Mouse (Mus musculus): ENCODE data around the gene Gm28035. TPM values are rescaled to one million over a fixed set of nuclear protein-coding genes. Genes with fewer than 3 reads are reported as not detected.

Gene Gm28035
- total and polyA plus RNA-seq, 2 experiments from 2014 or later: 0.16 to 4.2 TPM

DNA sequence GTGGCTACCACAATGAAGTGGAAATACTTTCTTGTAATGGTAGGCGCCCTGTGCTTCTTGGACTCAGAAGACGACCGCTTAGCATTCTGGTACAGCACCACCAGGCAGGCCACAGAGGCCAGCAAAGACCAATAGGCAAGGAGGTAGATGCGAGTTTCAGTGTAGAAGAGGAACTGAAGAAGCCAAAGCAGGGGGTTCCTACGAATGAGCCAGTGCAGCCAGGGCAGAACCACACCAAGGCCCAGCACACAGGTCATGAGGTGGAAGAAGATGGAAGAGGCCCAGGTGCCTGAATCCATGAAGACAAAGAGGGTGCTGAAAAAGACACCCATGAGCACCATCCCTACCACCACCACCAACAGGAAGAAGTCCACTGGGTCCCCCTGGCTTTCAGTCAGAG is 44.6 kb downstream of the Gm28035 start:
- 91% methylated on average over 5 of the region's 5 CpGs for WGBS
- Histone ChIP-seq H3K4me2 (ENCODE audit: low read depth) (peak overlapping the region; percentile 90), H3K27me3 (ENCODE audit: insufficient read depth, low read length) (no peaks in the 10 kb centered on the region), H3K9me3 (ENCODE audit: low read length) (no peaks in the 10 kb centered on the region), H3K9ac (no peak overlapping the region), H3K27ac (ENCODE audit: low read depth, low read length) (no peak overlapping the region), H3K36me3 (ENCODE audit: insufficient read depth) (peaks cover 6% of the 10 kb centered on the region; the same call in 1 of the 2 replicates), H3K4me3 (ENCODE audit: low read depth, low read length) (peak overlapping the region; percentile 86), H3K4me1 (ENCODE audit: insufficient read depth) (peaks cover 12% of the 10 kb centered on the region)
- no peak for ATAC-seq
- DNase-seq: no peak
- no peak for TF ChIP-seq CTCF (IDR thresholded peaks at IDR 0.05; ENCODE audit: low read depth)

DNA sequence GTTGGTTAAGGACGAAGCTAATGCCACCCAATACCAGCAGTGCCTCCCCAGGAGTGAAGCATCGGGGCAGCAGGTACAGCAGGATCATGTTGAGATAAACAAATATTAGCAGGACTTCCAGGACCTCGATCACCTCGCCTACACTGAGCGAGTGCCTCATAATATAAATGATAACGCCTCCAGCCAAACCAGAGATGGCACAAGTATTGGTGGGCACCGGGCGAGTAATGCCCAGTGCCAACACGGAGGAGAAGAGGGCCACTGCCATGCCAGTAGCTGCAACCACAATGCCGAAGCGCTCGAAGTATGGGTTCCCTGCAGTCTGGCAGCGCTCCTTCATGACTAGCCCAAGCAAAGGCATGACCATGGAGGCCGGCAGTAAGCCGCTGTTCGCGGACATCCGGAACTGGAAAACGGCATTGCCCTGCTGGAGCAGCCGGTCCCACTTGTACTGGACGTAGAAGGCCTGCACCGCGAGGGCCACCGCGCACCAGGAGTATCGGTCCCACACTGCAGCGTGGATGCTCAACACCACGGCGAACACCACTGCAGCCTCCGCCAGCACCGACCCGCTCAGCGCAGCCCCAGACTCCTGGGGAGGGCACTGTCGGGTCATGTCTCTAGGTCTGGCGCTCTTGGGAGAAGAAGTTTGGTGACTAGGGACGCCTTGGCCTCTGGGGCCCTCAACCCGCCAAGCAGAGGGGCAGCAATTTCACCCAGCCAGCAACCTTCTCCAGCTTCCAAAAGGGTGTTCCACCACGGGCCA is 45.2 kb downstream of the Gm28035 start:
- no peaks in the 10 kb centered on the region for H3K27me3 ChIP-seq (ENCODE audit: insufficient read depth, low read length)
- peak; percentile 63 for ATAC-seq
- WGBS: 16% methylated on average over 38 of the region's 38 CpGs
- no peak overlapping the region; the same call in 1 of the 2 replicates for H3K27ac ChIP-seq (ENCODE audit: low read depth, low read length)
- H3K4me3 ChIP-seq (ENCODE audit: low read depth, low read length): peak overlapping the region; percentile 86
- no peak for TF ChIP-seq CTCF (IDR thresholded peaks at IDR 0.05; ENCODE audit: low read depth)
- H3K9me3 ChIP-seq (ENCODE audit: low read length): no peaks in the 10 kb centered on the region
- no peak for DNase-seq
- peaks cover 6% of the 10 kb centered on the region; the same call in 1 of the 2 replicates for H3K36me3 ChIP-seq (ENCODE audit: insufficient read depth)
- peak overlapping the region; percentile 81 for H3K9ac ChIP-seq
- peaks cover 12% of the 10 kb centered on the region for H3K4me1 ChIP-seq (ENCODE audit: insufficient read depth)
- peak overlapping the region; percentile 90 for H3K4me2 ChIP-seq (ENCODE audit: low read depth)

DNA sequence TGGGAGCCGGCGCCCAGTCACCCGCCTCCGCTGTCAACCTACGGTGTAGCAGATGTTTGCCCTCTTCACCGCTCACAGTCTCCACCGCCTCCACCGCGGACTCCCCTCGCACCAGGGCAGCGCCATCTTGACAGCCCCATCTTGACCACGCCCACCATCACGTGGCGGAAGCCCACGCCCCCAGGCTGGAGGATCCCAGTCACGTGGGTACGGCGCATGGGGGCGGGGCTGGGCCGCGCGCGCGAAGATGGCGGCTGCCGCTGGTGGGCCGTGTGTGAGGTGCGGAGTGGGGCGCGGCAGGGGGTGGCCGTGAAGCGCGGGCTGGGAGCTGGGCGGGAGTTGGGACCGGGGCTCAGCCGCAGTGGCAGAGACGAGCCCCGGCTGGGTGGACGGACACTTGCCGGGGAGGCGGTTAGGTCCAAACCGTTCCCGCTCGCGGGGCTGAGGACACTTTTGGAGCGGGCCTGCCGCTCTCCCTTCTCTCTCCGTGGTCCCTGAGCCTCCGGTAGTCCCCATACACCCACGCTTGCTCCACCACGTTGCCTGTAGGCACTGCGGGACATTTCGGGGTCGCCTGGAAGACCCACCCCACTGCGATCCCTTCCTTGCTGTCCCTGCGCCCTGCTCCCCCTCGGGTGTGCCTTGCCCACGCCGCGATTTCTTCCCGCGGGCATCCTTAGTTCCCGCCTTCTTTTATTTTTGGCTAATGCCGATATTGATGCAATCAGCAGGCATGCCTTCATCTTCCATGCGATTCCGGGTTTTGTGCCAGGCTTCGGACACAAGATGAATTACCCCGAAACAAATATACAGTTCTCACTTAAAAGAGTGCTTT is 46.0 kb downstream of the Gm28035 start, which contains the start of the genes Dolk and Nup188:
TSS of gene Dolk (minus strand) at position 143 of the 835 bp plus-strand sequence.
TSS of gene Nup188 (plus strand) at position 206 of the 835 bp plus-strand sequence.
- 2% methylated on average over 61 of the region's 68 CpGs for WGBS
- DNase-seq: peak; percentile 97

DNA sequence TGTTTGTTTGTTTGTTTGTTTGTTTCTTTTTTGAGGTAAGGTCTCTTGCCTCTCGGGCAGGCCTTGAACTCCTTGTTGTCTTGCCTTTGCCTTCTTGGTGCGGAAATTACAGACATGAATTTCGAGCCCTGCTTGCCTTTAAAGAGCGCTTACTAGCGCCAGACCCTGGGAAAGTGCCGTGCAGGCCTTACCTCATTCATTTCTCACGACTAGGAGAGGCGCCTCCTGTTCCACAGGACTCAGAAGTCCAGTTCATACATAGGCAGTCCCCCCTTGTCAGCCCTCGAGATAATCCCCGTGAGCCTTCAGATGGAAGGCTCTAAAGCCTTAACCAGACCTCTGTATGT is 46.6 kb downstream of the Gm28035 start:
- TF ChIP-seq CTCF (IDR thresholded peaks at IDR 0.05; ENCODE audit: low read depth): peak; percentile 21; the same call in 1 of the 2 replicates
- H3K9ac ChIP-seq: peak overlapping the region; percentile 81
- peak overlapping the region; percentile 57 for H3K4me2 ChIP-seq (ENCODE audit: low read depth)
- H3K4me1 ChIP-seq (ENCODE audit: insufficient read depth): peaks cover 12% of the 10 kb centered on the region
- ATAC-seq: no peak
- DNase-seq: peak; percentile 58
- H3K36me3 ChIP-seq (ENCODE audit: insufficient read depth): peaks cover 6% of the 10 kb centered on the region; the same call in 1 of the 2 replicates
- H3K27ac ChIP-seq (ENCODE audit: low read depth, low read length): peak overlapping the region; percentile 66; the same call in 1 of the 2 replicates
- 1% methylated on average over 10 of the region's 10 CpGs for WGBS
- no peaks in the 10 kb centered on the region for H3K9me3 ChIP-seq (ENCODE audit: low read length)
- peak overlapping the region; percentile 86 for H3K4me3 ChIP-seq (ENCODE audit: low read depth, low read length)
- H3K27me3 ChIP-seq (ENCODE audit: insufficient read depth, low read length): no peaks in the 10 kb centered on the region

More for the DNA sequence above, 46.0 kb downstream of the Gm28035 start, which contains the start of the genes Dolk and Nup188:
- Histone ChIP-seq H3K36me3 (ENCODE audit: insufficient read depth) (peaks cover 6% of the 10 kb centered on the region; the same call in 1 of the 2 replicates), H3K9ac (peak within 1 kb of the TSS; percentile 81), H3K27ac (ENCODE audit: low read depth, low read length) (peak within 1 kb of the TSS; percentile 66), H3K4me3 (ENCODE audit: low read depth, low read length) (peak within 1 kb of the TSS; percentile 86), H3K4me2 (ENCODE audit: low read depth) (peak within 1 kb of the TSS; percentile 90), H3K27me3 (ENCODE audit: insufficient read depth, low read length) (no peaks in the 10 kb centered on the region), H3K4me1 (ENCODE audit: insufficient read depth) (peaks cover 12% of the 10 kb centered on the region), H3K9me3 (ENCODE audit: low read length) (no peaks in the 10 kb centered on the region)
- ATAC-seq: peak; percentile 98
- no peak for TF ChIP-seq CTCF (IDR thresholded peaks at IDR 0.05; ENCODE audit: low read depth)

DNA sequence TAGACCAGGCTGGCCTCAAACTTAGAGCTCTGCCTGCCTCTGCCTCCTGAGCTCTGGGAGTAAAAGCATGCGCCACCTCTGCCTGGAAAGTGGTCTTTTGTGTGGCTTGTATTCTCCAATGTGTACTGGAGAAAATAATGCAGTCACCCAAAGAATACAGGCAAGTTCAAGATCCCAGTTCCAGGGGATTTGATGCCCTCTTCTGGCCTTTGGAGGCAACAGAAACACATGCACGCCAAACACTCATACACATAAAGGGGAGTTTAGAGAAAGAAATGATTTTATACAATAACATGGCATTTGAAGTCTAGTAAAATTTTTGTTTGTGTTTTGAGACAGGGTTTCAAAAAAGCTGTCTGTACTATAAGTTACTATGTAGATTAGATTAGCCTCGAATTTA is 59.2 kb downstream of the Gm28035 start:
- 73% methylated on average over 3 of the region's 3 CpGs for WGBS
- ATAC-seq (no peak), DNase-seq (no peak)
- H3K9ac ChIP-seq: no peak overlapping the region
- no peak overlapping the region for H3K27ac ChIP-seq (ENCODE audit: low read depth, low read length)
- no peak overlapping the region for H3K4me3 ChIP-seq (ENCODE audit: low read depth, low read length)
- H3K36me3 ChIP-seq (ENCODE audit: insufficient read depth): peaks cover 55% of the 10 kb centered on the region
- no peaks in the 10 kb centered on the region for H3K9me3 ChIP-seq (ENCODE audit: low read length)
- H3K27me3 ChIP-seq (ENCODE audit: insufficient read depth, low read length): no peaks in the 10 kb centered on the region
- no peak overlapping the region for H3K4me2 ChIP-seq (ENCODE audit: low read depth)
- TF ChIP-seq CTCF (IDR thresholded peaks at IDR 0.05; ENCODE audit: low read depth): no peak
- no peaks in the 10 kb centered on the region for H3K4me1 ChIP-seq (ENCODE audit: insufficient read depth)

DNA sequence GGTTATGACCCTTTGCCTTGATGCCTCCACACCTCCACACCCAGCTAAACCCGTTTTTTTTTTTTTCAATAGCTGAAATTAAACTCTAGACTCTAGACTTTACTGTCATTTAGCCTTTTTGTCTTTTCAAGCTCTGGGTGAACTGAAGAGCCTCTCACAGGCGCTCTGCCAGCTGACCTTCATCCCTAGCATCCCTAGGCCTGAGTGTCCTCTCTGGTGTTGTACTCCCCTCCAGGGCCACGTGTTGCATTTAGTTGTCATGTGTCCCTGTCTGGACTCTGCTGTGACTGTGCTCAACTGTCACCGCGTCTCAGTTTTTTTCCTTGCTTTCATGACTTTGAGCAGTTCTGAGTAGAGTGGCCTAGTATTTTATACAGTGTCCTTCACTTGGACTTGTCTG is 59.6 kb downstream of the Gm28035 start:
- 93% methylated on average over 5 of the region's 5 CpGs for WGBS
- H3K9me3 ChIP-seq (ENCODE audit: low read length): no peaks in the 10 kb centered on the region
- TF ChIP-seq CTCF (IDR thresholded peaks at IDR 0.05; ENCODE audit: low read depth): no peak
- no peaks in the 10 kb centered on the region for H3K27me3 ChIP-seq (ENCODE audit: insufficient read depth, low read length)
- no peak overlapping the region for H3K4me2 ChIP-seq (ENCODE audit: low read depth)
- no peaks in the 10 kb centered on the region for H3K4me1 ChIP-seq (ENCODE audit: insufficient read depth)
- ATAC-seq: no peak
- no peak for DNase-seq
- no peak overlapping the region for H3K4me3 ChIP-seq (ENCODE audit: low read depth, low read length)
- no peak overlapping the region for H3K27ac ChIP-seq (ENCODE audit: low read depth, low read length)
- no peak overlapping the region for H3K9ac ChIP-seq
- H3K36me3 ChIP-seq (ENCODE audit: insufficient read depth): peaks cover 59% of the 10 kb centered on the region

Data from forebrain, postnatal 0 days (tissue).